Mouse (Mus musculus): ENCODE results near the gene Rab29. TPM values are rescaled to one million over a fixed set of nuclear protein-coding genes. Genes with fewer than 3 reads are reported as not detected.
"Not testable (repeated sequence)": the region's sequence is repeated elsewhere in the genome, so short reads cannot be mapped to it uniquely, and the experiment has no call there.

The Rab29 gene
- total RNA-seq, 4 experiments from 2014 or later: 15.0 to 28.6 (median 22.0) TPM

DNA sequence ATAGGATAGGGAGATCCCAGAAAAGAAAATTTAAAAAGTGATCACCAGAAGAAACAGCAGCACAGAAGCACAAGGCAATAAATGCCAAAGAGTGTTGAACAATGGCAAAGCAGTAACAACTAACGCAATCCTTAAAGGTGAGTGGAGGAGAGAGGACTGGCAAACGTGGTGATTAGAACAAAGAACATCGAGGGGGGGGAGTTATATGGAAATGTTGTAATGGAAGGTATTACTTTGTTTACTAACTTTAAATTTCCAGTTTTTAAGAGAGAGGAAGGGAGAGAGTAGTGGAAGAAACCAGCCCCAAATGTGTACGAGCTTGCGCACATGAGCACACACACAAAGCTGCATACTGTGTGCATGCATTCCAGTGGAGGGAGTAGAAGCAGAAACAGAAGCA is 1.4 kb upstream of the Rab29 start:
- no peak for DNase-seq

DNA sequence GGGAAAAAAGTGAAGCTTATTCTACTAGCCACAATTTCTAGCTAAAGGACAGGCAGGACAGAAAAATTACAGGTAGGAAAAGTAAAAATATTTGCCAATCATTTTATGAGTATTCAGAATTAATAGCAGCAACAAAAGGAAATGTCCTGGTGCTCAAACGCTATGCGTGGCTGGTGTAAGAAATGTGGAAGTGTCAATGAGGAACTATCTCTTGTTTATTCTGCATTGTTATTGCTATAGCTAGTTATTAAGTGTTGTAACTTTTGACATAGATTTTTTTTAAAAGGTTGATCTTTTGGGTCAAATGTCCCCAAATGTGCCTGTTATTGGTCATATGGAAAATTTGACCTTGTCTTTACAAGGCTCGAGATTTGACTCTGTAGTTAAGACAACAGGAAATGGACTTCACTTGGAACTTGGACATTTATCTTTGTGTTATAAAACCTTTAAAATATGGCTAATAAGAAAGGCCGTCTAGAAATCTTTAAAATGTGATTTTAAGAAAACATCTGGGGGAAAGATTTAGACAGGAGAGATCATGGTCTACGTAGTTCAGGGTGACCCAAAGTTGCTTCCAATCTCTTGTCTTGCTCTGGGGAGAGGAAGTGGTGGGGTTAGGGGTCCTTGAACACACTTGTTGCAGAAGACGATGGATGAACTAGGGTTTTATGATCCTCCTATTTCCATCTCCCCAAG is 572 bp upstream of the Rab29 start:
- no peak for DNase-seq

DNA sequence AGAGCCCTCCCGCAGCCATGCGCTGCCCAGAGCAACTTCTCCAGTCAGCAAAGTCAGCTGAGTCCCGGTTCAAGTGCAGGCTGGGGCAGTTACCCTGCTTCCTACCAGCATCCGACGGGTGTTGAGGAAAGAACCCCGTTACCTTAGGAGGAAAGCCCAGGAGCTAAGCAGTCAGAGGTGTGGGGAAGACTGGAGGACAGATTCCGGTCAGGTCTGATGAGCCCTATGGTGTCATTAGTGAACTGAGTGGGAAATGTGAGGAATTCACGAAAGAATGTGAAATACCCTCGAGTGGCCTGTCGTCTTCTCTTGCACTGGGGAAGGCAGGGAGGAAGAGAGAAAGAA is 894 bp downstream of the Rab29 start:
- no peak for DNase-seq

DNA sequence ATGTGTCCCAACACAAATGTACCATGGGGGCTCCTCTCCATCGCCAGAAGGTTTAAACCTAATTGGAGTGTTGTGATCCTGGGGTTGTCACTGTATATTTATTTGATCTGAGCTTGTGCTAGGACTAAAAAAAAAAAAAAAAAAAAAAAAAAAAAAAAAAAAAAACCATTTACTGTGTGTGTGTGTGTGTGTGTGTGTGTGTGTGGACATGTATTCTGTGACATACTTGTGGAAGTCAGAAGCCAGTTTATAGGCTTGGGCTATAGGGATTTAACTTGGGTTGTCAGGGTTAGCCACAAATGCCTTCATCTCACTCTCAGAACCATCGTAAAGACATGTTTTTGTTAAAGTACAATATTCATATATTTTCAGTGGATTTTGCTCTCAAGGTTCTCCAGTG is 2.5 kb downstream of the Rab29 start:
- DNase-seq: no peak

DNA sequence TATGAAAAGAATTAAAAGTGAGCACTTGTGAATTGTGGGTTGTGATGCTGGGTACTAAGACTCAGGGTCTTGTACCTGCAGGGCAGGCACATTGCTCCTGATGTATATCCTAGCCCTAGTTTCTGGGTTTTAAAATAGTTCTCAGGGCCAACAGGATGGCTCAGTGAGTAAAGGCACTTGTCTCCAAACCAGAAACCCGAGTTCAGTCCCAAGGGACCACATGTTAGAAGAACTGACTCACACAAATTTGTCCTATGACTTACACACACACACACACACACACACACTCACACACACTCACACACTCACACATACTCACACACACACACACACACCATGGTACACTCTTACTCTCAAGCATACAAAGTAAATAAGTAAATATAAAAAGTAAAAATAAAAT is 5.8 kb downstream of the Rab29 start:
- DNase-seq: no peak

DNA sequence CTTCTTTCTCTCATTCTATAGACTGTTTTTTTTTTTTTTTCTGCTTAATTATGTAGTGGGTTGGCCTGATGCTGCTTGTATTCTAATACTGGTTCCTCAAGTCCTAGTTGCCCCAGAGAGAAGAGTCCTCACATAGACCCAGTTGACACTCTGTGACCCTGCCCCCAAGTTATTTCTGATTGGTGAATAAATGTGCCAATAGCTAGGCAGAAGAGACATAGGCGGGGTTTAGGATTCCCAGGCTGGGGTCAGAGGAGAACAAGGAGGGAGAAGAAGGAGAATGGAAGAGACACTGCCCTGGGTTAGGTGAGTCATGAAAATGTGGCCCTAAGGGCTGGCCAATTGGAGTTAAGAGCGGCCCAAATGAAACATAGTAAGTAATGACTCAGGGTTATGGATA is 12.8 kb downstream of the Rab29 start:
- DNase-seq: no peak

- no peak for DNase-seq
Observed at GRCm38 (mm10) chr1:131882787-131883186, 15.8 kb downstream of the Rab29 start.

DNA sequence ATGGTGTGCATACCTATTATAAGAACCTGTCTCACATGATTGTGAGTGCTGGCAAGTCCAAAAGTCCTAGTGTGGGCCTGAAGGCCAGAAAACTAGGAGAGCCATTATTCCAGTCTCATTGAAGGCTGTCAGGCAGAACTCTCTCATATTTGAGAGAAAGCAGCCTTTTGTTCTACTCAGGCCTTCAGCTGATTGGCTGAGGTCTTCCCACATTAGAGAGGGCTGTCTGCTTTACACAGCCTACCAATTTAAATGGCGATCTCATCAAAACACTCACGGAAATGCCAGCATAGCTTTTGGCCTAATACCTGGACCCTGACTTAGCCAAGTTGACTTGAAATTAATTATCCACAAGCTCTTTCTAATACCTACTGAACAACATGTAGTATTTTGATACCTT is 19.1 kb downstream of the Rab29 start:
- no peak for DNase-seq

DNA sequence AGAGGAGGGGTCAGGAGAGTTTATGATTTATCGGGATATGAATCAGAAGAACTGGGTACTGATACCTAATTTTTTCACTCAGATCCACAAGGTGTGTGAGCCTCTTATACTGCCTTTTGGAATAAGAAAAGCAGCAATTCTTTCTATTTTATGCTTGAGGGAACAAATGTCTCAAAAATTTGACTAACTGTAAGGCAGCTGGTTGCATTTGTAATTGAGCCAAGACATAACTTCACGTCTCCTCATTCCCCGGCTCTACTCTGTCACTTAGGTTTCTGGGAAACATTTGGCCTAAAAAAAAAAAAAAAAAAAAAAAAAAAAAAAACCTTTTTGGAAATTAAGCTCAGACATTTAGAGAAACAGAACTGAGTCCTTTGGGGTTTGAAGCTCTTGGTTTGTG is 19.6 kb downstream of the Rab29 start:
- no peak for DNase-seq

DNA sequence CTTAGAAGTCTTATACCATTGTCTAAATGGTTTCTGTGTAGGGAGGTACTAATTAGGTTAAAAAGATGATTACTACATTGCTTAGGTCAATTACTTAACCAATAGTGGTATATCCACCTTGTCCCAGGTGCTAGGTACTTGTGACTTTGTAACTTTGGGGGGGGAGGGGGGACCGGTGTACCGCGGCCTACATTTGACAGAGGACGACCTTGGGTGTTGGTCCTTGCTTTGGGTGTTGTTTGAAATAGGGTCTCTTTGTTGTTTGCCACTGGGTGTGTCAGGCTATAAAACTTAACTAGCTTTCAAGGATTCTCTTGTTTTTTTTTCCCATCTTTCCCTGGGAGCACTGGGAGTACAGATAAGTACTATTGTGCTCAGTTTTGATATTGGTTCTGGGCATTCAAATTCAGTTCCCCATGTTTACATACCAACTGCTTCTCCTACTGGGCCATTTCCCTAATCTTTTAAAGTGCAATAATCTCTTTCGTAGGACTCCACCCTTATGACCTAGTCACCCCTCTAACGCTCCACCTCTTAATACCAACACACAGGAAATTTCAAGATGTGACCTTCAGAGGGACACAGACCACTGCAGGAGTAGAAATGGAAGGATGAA is 23.1 kb downstream of the Rab29 start:
- DNase-seq: no peak

DNA sequence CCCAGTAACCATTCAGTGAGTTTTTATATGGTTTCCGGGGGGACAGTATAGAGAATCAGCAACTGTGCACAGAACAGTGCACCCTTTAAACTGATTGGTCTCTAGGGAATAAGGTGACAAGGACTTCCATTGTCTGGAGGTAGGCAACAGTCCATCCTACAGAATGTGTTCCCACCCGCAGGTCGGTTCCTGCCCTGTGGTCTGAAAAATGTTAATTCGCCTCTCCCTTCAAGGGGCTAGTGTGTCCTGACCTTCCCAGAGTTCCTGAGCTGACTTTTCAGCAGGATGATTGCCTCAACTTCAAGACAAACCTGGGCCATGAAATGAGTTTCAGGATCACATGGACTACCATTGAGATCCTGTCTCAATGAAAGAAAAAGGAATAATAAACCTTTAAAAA is 24.4 kb downstream of the Rab29 start:
- DNase-seq: no peak

DNA sequence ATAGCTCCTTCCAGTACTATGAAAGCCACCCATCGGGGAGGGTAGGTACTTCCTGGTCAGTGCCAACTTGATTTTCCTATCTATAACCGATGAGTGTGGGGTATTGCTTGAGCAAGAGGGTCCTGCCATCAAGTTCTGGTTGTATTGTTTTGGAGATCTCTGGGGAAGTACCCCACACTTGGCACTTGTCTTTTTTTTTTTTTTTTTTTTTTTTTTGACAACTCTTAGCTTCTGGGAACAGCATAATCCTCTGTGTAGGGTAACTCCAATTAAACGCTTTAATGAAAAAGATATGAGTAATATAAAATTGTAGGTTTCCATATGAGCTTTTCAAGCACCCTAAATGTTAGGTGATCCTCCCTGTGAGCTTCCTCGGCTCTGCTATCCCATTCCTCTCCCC is 35.7 kb downstream of the Rab29 start:
- no peak for DNase-seq

DNA sequence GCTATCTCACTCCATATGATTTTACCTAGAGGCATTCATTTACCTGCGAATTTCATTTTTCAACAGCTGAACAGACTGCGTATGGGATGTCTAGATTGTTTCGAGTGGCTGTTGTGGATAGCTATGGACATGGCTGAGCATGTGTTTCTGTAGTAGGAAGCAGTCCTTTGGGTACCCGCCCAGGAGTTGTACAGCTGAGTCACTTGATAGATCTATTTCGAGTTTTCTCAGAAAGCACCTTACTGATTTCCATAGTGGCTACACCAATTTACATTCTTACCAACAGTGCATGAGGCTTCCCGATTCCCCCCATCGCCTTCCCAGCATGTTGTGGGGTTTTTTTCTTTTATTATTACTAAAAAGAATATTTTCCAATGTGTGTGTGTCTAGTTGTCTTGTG is 36.2 kb downstream of the Rab29 start:
- no peak for DNase-seq

- DNase-seq: no peak
Observed at GRCm38 (mm10) chr1:131905497-131905896, 38.5 kb downstream of the Rab29 start.

- DNase-seq: no peak
Observed at GRCm38 (mm10) chr1:131908456-131908855, 41.4 kb downstream of the Rab29 start.

DNA sequence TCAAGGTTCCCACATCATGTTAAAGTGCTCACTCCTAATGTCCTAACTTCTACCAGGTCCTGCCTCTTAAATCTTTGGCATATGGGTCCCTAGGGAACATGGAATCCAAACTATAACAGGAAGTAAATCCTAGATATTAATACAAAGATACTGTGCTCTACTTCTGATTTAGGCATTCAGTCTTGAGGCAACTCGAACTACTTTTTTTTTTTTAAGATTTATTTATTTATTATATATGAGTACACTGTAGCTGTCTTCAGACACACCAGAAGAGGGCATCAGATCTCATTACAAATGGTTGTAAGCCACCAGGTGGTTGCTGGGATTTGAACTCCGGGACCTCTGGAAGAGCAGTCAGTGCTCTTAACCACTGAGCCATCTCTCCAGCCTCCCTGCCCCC is 42.2 kb downstream of the Rab29 start:
- DNase-seq: not testable (repeated sequence)

DNA sequence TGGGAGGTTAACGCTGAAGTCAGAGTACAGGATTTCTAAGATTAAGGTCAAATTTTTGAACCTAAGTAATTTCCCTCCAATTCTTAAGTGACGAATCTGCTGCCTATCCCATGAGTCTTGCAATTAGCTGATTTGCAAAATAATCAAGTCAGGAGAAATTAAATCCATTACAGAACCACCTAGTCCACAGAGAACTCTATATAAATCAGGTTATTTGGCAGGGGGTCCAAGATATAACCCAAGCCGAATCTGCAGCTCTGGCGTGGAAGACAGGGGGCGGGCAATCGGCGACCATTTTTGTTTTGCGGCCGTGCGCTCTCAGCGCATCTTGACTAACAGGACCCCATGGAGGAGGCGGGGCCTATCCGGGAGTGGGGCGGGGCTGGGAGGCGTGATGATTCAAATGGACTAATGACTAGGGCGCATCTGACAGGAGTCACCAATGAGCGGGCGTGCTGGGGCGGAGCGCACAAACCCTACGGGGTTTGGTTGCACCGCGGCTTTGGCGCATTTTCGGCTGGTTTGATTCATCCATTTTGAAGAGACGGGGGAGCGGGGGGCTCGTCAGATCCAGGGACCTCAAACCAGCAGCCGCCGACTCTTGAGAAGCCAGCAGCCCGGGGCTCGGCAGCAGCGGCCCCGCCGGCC is 43.1 kb downstream of the Rab29 start, which contains the start of gene Nucks1:
Gene Nucks1, plus strand, starts transcription at position 534 of the 648 bp plus-strand sequence.
- DNase-seq: peak; percentile 100

DNA sequence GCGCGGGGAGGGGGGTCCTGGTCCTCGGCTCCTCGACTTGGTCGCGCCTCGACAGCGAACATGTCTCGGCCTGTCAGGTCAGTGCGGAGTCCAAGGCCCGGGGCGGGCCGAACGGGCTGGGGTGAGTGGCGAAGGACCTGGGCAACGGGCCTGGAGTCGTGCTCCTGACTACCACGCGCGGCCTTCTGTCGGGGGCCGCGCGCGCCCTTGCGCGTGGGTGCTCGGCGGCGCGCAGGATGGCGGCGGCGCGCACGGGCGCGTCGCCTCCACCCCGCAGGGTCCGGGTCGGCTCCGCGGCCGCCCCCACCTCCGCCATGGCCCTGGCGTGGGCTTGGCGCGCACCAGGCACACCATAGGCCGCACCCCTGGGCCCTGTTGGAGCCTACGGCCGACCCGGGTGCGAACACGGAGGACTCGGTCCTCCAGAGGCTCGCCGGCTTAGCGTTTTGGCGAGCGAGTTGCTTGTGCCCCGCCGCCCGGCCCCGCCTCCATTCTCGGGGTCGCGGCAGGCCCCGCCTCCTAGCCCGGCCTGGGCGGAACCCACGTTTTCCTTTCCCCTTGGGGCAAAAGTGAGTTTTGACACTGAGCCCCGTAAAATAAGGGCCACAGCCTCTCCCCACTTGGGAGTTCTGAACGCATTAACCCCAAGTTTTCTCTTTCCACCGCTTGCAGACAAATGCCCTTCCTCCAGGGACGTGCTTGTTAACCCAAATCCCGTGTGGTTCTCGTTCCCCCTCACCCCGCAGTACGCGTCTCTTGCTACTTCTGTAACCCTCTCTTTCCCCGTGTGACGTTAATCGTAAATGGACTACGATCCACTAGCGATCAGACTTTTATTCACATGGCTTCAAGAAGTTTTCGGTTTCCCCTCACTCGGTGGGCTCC is 43.9 kb downstream of the Rab29 start:
- DNase-seq: peak; percentile 77

- no peak for DNase-seq
Observed at GRCm38 (mm10) chr1:131917634-131918033, 50.6 kb downstream of the Rab29 start.

DNA sequence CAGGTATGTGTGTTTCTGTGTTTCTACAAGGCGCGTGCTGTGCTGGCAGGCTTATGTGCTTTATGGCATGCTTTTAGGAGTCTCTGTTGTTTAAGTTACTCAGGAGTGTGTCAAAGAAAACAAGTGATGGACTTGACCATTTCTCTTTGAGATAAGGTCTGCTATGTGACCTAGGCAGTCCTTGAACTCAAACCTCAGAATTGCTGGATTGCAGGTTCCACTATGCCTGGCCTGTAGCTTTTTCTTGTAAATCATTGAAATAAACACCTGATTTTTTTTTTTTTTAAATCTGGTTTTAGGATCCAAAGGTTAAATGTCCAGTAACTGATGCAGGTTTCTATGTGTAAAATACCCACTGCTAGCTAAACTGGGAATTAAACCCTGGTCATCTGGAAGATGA is 52.0 kb downstream of the Rab29 start:
- DNase-seq: no peak

GRCm38 (mm10) chr1:131922100-131922499 is 55.1 kb downstream of the Rab29 start:
- no peak for DNase-seq

All from adrenal gland, adult 8-10 months (tissue).